Mouse (Mus musculus) forebrain, embryonic 16.5 days (tissue): ENCODE measurements around the gene Tmem163. TPM values are rescaled to one million over a fixed set of nuclear protein-coding genes. Genes with fewer than 3 reads are reported as not detected.

Experiments used
- ATAC-seq: fragments of 200-750 bp; cut with Nextera tagmentation; 2 replicates; pipeline ENCODE4 v1.8.0; 2017; ENCODE audit warnings: mild to moderate bottlenecking, moderate library complexity
- H3K27ac ChIP-seq: fragments of 300-500 bp; sonication (generic); 2 replicates; pipeline ENCODE4 v1.5.1; 2014; ENCODE audit warnings: low read length, control low read depth
- H3K27me3 ChIP-seq: fragments of 300-500 bp; sonication (generic); replicated peaks from 2 replicates; pipeline ENCODE4 v1.6.1; 2014; ENCODE audit warnings: low read length; ENCODE audit not compliant: control insufficient read depth, insufficient read depth
- H3K36me3 ChIP-seq: fragments of 300-500 bp; sonication (generic); 2 replicates; pipeline ENCODE4 v1.6.1; 2014; ENCODE audit not compliant: control insufficient read depth, insufficient read depth
- H3K4me1 ChIP-seq: fragments of 300-500 bp; sonication (generic); replicated peaks from 2 replicates; pipeline ENCODE4 v1.6.1; 2014; ENCODE audit warnings: low read length; ENCODE audit not compliant: control insufficient read depth, insufficient read depth
- H3K4me2 ChIP-seq: fragments of 300-500 bp; sonication (generic); 2 replicates; pipeline ENCODE4 v1.6.1; 2014; ENCODE audit warnings: mild to moderate bottlenecking, low read length, control low read depth
- H3K4me3 ChIP-seq: fragments of 300-500 bp; sonication (generic); replicated peaks from 2 replicates; pipeline ENCODE4 v1.5.1; 2014; ENCODE audit warnings: mild to moderate bottlenecking, low read length, control low read depth
- H3K9ac ChIP-seq: fragments of 300-500 bp; sonication (generic); replicated peaks from 2 replicates; pipeline ENCODE4 v1.6.1; 2014; ENCODE audit warnings: low read depth, low read length, control low read depth
- H3K9me3 ChIP-seq: fragments of 300-500 bp; sonication (generic); 2 replicates; pipeline ENCODE4 v1.6.1; 2016; ENCODE audit warnings: low read length; ENCODE audit not compliant: control insufficient read depth
- WGBS: fragments of 180-500 bp; shearing (Covaris S2); extraction: QIAGEN DNeasy Blood & Tissue Kit; methylation state at CpG from one replicate; pipeline ENCODE4 v1.1.7; 2014; 5-methylcytosine and 5-hydroxymethylcytosine counted together
- polyA plus RNA-seq: library from polyadenylated mRNA; unstranded; fragments of >200 nt; fragmentation: Nextera tagmentation; extraction: Ambion mirVana; gene quantifications from 2 replicates; pipeline ENCODE4 v1.2.1, GENCODE M21; 2015

Tmem163 gene
- polyA plus RNA-seq, 1 experiment from 2014 or later, result 23.1 TPM

- Histone ChIP-seq H3K27ac (no peak overlapping the region), H3K4me3 (no peak overlapping the region), H3K4me1 (peaks cover 3% of the 10 kb centered on the region; the same call in 1 of the 2 replicates), H3K9me3 (no peaks in the 10 kb centered on the region), H3K9ac (no peak overlapping the region), H3K36me3 (no peaks in the 10 kb centered on the region), H3K27me3 (no peaks in the 10 kb centered on the region), H3K4me2 (no peak overlapping the region)
- WGBS, result 58% methylated on average over 10 of the region's 10 CpGs
- 0 out of 2 replicates have a peak, but pooled peaks have one; percentile 31 for ATAC-seq
These were observed 172.2 kb downstream of the Tmem163 start for GRCm38 (mm10) chr1:127507042-127507650.

DNA sequence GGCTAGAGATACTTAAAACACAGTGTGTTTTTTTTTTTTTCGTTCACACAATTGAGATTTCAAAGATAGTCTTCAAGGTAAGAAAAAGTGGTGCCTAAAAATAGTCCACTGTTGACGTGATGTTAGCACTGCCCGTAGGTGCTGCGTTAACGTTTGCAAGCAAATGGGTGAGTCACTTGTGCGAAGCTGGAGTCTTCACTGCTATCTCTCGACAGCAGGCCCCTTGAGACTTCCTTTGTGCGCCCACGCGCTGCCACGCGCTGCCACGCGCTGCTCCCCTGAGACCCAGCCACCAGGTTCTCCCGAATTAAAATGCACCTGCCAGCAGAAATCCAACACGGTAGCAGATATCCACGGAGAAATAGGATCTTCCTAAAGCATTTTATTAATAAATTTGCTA is 178.6 kb downstream of the Tmem163 start:
- no peak overlapping the region for H3K9ac ChIP-seq
- no peak overlapping the region for H3K4me3 ChIP-seq
- H3K27me3 ChIP-seq, result no peaks in the 10 kb centered on the region
- WGBS, result 74% methylated on average over 17 of the region's 17 CpGs
- H3K27ac ChIP-seq, result no peak overlapping the region
- H3K4me1 ChIP-seq, result peaks cover 3% of the 10 kb centered on the region; the same call in 1 of the 2 replicates
- H3K36me3 ChIP-seq, result no peaks in the 10 kb centered on the region
- no peaks in the 10 kb centered on the region for H3K9me3 ChIP-seq
- peak; percentile 35; the same call in 1 of the 2 replicates for ATAC-seq
- no peak overlapping the region for H3K4me2 ChIP-seq

- peaks cover 3% of the 10 kb centered on the region; the same call in 1 of the 2 replicates for H3K4me1 ChIP-seq
- no peak overlapping the region for H3K4me3 ChIP-seq
- H3K4me2 ChIP-seq, result no peak overlapping the region
- H3K27ac ChIP-seq, result no peak overlapping the region
- peak; percentile 78 for ATAC-seq
- no peaks in the 10 kb centered on the region for H3K27me3 ChIP-seq
- H3K9me3 ChIP-seq, result no peaks in the 10 kb centered on the region
- 9% methylated on average over 8 of the region's 8 CpGs for WGBS
- no peaks in the 10 kb centered on the region for H3K36me3 ChIP-seq
- H3K9ac ChIP-seq, result no peak overlapping the region
These were observed 179.1 kb downstream of the Tmem163 start for GRCm38 (mm10) chr1:127500219-127500618.

DNA sequence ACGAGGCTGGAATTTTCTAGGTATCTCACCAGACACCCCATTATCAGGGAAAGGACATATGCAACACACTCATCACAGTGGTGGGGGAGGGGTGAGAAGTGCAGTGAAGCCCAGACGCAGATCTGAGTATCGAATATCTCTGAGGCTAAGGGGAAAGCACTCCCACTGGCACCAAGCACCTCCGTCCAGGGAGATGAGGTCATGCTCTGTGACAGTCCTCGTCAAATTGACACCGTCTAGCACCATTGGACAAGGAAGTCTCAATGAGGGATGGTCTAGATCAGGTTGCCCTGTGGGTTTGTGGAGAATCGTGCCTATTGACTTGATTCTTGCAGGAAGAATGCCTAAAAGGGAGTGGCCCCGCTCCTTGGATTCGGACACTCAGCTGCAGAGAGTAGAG is 180.6 kb downstream of the Tmem163 start:
- WGBS, result 72% methylated on average over 9 of the region's 9 CpGs

DNA sequence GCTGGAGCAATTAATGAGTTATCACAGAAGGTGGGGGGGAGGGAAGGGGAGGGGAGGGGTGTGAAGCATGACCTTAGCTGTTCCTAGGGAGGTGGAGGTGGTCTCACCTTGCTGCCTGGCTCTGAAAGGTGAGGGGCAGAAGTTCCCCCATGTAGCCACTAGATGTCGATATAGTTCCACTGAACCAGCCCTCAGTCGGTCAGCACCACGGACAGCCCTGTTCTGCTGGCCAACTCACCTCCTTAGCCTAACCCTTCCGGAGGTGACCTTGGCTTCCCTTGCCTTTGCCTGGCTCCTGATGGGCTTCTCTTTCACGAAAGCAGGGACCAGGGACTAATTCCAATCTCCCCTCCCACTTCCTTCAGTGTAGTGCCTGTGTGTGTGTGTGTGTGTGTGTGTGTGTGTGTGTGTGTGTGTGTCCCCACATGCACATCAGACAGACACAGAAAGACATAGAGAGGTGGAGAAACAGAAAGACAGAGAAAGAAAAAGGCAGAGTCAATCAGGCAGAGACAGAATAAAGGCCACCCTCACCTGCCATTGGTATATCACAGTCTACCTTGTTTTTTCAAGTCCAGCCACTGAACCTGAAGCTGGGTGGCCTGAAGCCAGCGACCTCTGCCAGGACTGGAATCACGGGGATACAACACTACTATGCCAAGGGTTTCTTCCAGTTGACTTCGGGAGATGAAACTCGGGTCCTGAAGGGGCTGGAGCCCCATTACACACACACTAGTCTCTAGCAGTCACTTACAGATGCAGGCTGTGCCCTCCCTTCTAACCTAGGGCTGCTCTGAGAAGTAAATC is 182.4 kb downstream of the Tmem163 start:
- H3K27me3 ChIP-seq, result no peaks in the 10 kb centered on the region
- H3K9me3 ChIP-seq, result no peaks in the 10 kb centered on the region
- H3K9ac ChIP-seq, result no peak overlapping the region
- no peaks in the 10 kb centered on the region for H3K36me3 ChIP-seq
- peak; percentile 35; the same call in 1 of the 2 replicates for ATAC-seq
- H3K4me3 ChIP-seq, result no peak overlapping the region
- peak overlapping the region; percentile 21; the same call in 1 of the 2 replicates for H3K4me2 ChIP-seq
- WGBS, result 32% methylated on average over 9 of the region's 9 CpGs
- H3K27ac ChIP-seq, result no peak overlapping the region
- peaks cover 3% of the 10 kb centered on the region; the same call in 1 of the 2 replicates for H3K4me1 ChIP-seq

More for the DNA sequence above, 180.6 kb downstream of the Tmem163 start:
- H3K9me3 ChIP-seq, result no peaks in the 10 kb centered on the region
- H3K4me3 ChIP-seq, result no peak overlapping the region
- H3K36me3 ChIP-seq, result no peaks in the 10 kb centered on the region
- H3K4me2 ChIP-seq, result no peak overlapping the region
- peaks cover 3% of the 10 kb centered on the region; the same call in 1 of the 2 replicates for H3K4me1 ChIP-seq
- no peaks in the 10 kb centered on the region for H3K27me3 ChIP-seq
- H3K27ac ChIP-seq, result no peak overlapping the region
- no peak for ATAC-seq
- no peak overlapping the region for H3K9ac ChIP-seq

- Histone ChIP-seq H3K27ac (no peak overlapping the region), H3K36me3 (no peaks in the 10 kb centered on the region), H3K9ac (no peak overlapping the region), H3K27me3 (no peaks in the 10 kb centered on the region), H3K4me2 (no peak overlapping the region), H3K4me1 (no peaks in the 10 kb centered on the region; the same call in none of the 2 replicates), H3K9me3 (no peaks in the 10 kb centered on the region), H3K4me3 (no peak overlapping the region)
- 80% methylated on average over 4 of the region's 4 CpGs for WGBS
- ATAC-seq, result no peak
These were observed 192.2 kb downstream of the Tmem163 start for GRCm38 (mm10) chr1:127487161-127487560.

- Histone ChIP-seq H3K4me1 (no peaks in the 10 kb centered on the region; the same call in none of the 2 replicates), H3K36me3 (no peaks in the 10 kb centered on the region), H3K4me2 (no peak overlapping the region), H3K27me3 (no peaks in the 10 kb centered on the region), H3K4me3 (no peak overlapping the region), H3K27ac (no peak overlapping the region), H3K9me3 (no peaks in the 10 kb centered on the region), H3K9ac (no peak overlapping the region)
- ATAC-seq, result no peak
- WGBS, result 51% methylated on average over 7 of the region's 7 CpGs
These were observed 194.5 kb downstream of the Tmem163 start for GRCm38 (mm10) chr1:127484826-127485225.

GRCm38 (mm10) chr1:127484188-127484587 is 195.2 kb downstream of the Tmem163 start:
- peak; percentile 9; the same call in 1 of the 2 replicates for ATAC-seq

GRCm38 (mm10) chr1:127482911-127483310 is 196.4 kb downstream of the Tmem163 start:
- H3K4me3 ChIP-seq, result no peak overlapping the region
- no peak overlapping the region for H3K4me2 ChIP-seq
- H3K27ac ChIP-seq, result no peak overlapping the region
- no peaks in the 10 kb centered on the region for H3K36me3 ChIP-seq
- H3K27me3 ChIP-seq, result no peaks in the 10 kb centered on the region
- WGBS, result 19% methylated on average over 10 of the region's 10 CpGs
- H3K4me1 ChIP-seq, result no peaks in the 10 kb centered on the region; the same call in none of the 2 replicates
- ATAC-seq, result no peak; the same call in 1 of the 2 replicates
- no peak overlapping the region for H3K9ac ChIP-seq
- H3K9me3 ChIP-seq, result no peaks in the 10 kb centered on the region

More at GRCm38 (mm10) chr1:127484188-127484587, 195.2 kb downstream of the Tmem163 start:
- Histone ChIP-seq H3K27me3 (no peaks in the 10 kb centered on the region), H3K27ac (no peak overlapping the region), H3K9ac (no peak overlapping the region), H3K9me3 (no peaks in the 10 kb centered on the region), H3K4me1 (no peaks in the 10 kb centered on the region; the same call in none of the 2 replicates), H3K36me3 (no peaks in the 10 kb centered on the region), H3K4me3 (no peak overlapping the region), H3K4me2 (no peak overlapping the region)
- 97% methylated on average over 8 of the region's 8 CpGs for WGBS
